Mouse (Mus musculus) heart, embryonic 10.5 days (tissue): ENCODE results near the gene Anapc11. TPM values are rescaled to one million over a fixed set of nuclear protein-coding genes. Genes with fewer than 3 reads are reported as not detected.
"Not testable (repeated sequence)": the region's sequence is repeated elsewhere in the genome, so short reads cannot be mapped to it uniquely, and the experiment has no call there.

Source experiments
- DNase-seq: peaks from one replicate; pipeline ENCODE4 v3.0.0-alpha.2; 2017; ENCODE audit warnings: low spot score
- H3K27ac ChIP-seq: fragments of 300-500 bp; sonication (generic); 2 replicates; pipeline ENCODE4 v1.5.1; 2016; ENCODE audit warnings: mild to moderate bottlenecking
- H3K27me3 ChIP-seq: fragments of 300-500 bp; sonication (generic); 2 replicates; pipeline ENCODE4 v1.6.1; 2016; ENCODE audit warnings: mild to moderate bottlenecking; ENCODE audit not compliant: poor library complexity, insufficient read depth, severe bottlenecking
- H3K36me3 ChIP-seq: fragments of 300-500 bp; sonication (generic); 2 replicates; pipeline ENCODE4 v1.6.1; 2016; ENCODE audit warnings: mild to moderate bottlenecking, moderate library complexity
- H3K4me1 ChIP-seq: fragments of 300-500 bp; sonication (generic); 2 replicates; pipeline ENCODE4 v1.6.1; 2016; ENCODE audit warnings: mild to moderate bottlenecking
- H3K4me3 ChIP-seq: fragments of 300-500 bp; sonication (generic); 2 replicates; pipeline ENCODE4 v1.5.1; 2016; ENCODE audit warnings: mild to moderate bottlenecking, moderate library complexity
- H3K9me3 ChIP-seq: fragments of 300-500 bp; sonication (generic); 2 replicates; pipeline ENCODE4 v1.6.1; 2016; ENCODE audit warnings: mild to moderate bottlenecking, moderate library complexity
- WGBS: fragments of 180-500 bp; shearing (Covaris S2); methylation state at CpG from one replicate; pipeline ENCODE4 v1.1.7; 2016; 5-methylcytosine and 5-hydroxymethylcytosine counted together
- polyA plus RNA-seq: library from polyadenylated mRNA; unstranded; fragments of >200 nt; fragmentation: Nextera tagmentation; extraction: Ambion mirVana; gene quantifications from 2 replicates; pipeline ENCODE4 v1.2.1, GENCODE M21; 2016

Gene Anapc11
- polyA plus RNA-seq, 1 experiment from 2014 or later: 186 TPM

GRCm38 (mm10) chr11:120578024-120578693 lies 20.1 kb upstream of the Anapc11 start:
- WGBS: 82% methylated on average over 10 of the region's 10 CpGs
- Histone ChIP-seq H3K36me3 (peaks cover 45% of the 10 kb centered on the region), H3K27me3 (no peaks in the 10 kb centered on the region), H3K27ac (peak overlapping the region; percentile 4; the same call in 1 of the 2 replicates), H3K4me1 (peaks cover 42% of the 10 kb centered on the region), H3K9me3 (no peaks in the 10 kb centered on the region), H3K4me3 (no peak overlapping the region)
- peak; percentile 70 for DNase-seq

- peaks cover 42% of the 10 kb centered on the region for H3K4me1 ChIP-seq
- peak overlapping the region; percentile 99 for H3K27ac ChIP-seq
- H3K4me3 ChIP-seq: peak overlapping the region; percentile 91; the same call in 1 of the 2 replicates
- H3K9me3 ChIP-seq: no peaks in the 10 kb centered on the region
- DNase-seq: no peak
- H3K27me3 ChIP-seq: no peaks in the 10 kb centered on the region
- peaks cover 50% of the 10 kb centered on the region for H3K36me3 ChIP-seq
- WGBS: 59% methylated on average over 11 of the region's 11 CpGs
Measured at GRCm38 (mm10) chr11:120578694-120579243, 19.5 kb upstream of the Anapc11 start.

DNA sequence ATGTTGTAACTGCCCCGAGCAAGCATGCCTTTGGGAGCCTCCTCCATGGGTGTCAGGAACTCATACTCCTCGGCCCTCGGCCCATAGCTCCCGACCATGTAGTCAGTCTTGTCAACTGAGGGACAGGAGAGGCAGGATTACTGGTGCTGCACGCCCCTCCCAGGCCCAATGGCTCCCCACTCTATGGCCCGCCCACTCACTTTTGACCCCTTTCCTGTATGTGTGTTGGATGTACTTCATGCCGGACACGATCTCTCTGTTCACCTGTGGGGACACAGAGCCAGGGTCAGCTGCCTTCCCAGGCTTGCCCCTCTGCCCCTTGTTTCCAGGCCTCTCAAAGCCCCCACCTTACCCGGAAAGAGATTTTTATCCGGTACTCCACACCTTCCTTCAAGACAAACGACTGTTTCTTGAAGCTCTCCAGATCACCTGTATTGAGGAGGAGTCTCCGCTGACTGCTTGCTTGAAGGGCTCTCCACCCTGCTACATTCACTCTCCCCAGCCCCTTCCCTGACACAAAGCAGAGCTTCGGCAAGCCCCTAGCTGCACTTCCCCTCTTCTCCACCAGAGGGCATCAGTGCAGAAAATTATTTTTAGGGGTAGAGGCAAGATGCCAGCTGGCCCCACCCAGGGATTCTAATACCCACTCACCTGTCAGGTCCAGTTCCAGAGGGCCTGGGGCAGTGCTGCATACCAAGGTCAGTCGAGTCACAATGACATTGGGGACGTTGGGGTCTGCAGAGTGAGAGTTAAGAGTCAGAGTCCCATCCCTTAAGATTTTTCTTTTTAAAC lies 18.7 kb upstream of the Anapc11 start:
- Histone ChIP-seq H3K4me3 (peak overlapping the region; percentile 91), H3K27me3 (no peaks in the 10 kb centered on the region), H3K9me3 (no peaks in the 10 kb centered on the region), H3K4me1 (peaks cover 36% of the 10 kb centered on the region), H3K36me3 (peaks cover 57% of the 10 kb centered on the region), H3K27ac (peak overlapping the region; percentile 99)
- WGBS: 53% methylated on average over 15 of the region's 15 CpGs
- DNase-seq: peak; percentile 90

DNA sequence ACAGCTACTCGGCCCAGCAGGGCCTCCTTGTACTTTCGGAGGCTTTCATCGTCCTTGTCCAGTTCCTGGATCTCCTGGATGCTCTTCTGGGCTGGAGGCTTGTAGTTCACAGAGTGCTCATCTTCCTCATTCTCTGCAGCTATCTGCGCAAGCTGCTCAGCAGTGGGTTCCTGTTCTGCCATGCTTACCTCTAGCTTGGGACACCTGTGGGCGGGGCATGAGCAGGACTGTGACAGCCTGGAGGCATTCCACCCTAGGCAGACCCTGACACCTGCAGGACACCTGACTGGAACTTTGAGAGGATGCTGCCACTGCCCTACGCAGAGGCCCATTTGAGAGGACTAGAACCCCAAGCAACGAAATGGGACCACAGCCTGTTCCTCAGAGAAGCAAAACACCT lies 18.0 kb upstream of the Anapc11 start:
- peaks cover 33% of the 10 kb centered on the region for H3K4me1 ChIP-seq
- H3K4me3 ChIP-seq: peak overlapping the region; percentile 91
- H3K36me3 ChIP-seq: peaks cover 63% of the 10 kb centered on the region
- H3K27me3 ChIP-seq: no peaks in the 10 kb centered on the region
- no peaks in the 10 kb centered on the region for H3K9me3 ChIP-seq
- 58% methylated on average over 7 of the region's 7 CpGs for WGBS
- DNase-seq: peak; percentile 77
- H3K27ac ChIP-seq: peak overlapping the region; percentile 99

GRCm38 (mm10) chr11:120580871-120581331 lies 17.3 kb upstream of the Anapc11 start:
- H3K27ac ChIP-seq: peak overlapping the region; percentile 99
- peak overlapping the region; percentile 91 for H3K4me3 ChIP-seq
- no peaks in the 10 kb centered on the region for H3K27me3 ChIP-seq
- no peaks in the 10 kb centered on the region for H3K9me3 ChIP-seq
- under 1% methylated on average over 44 of the region's 44 CpGs for WGBS
- DNase-seq: no peak
- H3K4me1 ChIP-seq: peaks cover 31% of the 10 kb centered on the region
- H3K36me3 ChIP-seq: peaks cover 71% of the 10 kb centered on the region

DNA sequence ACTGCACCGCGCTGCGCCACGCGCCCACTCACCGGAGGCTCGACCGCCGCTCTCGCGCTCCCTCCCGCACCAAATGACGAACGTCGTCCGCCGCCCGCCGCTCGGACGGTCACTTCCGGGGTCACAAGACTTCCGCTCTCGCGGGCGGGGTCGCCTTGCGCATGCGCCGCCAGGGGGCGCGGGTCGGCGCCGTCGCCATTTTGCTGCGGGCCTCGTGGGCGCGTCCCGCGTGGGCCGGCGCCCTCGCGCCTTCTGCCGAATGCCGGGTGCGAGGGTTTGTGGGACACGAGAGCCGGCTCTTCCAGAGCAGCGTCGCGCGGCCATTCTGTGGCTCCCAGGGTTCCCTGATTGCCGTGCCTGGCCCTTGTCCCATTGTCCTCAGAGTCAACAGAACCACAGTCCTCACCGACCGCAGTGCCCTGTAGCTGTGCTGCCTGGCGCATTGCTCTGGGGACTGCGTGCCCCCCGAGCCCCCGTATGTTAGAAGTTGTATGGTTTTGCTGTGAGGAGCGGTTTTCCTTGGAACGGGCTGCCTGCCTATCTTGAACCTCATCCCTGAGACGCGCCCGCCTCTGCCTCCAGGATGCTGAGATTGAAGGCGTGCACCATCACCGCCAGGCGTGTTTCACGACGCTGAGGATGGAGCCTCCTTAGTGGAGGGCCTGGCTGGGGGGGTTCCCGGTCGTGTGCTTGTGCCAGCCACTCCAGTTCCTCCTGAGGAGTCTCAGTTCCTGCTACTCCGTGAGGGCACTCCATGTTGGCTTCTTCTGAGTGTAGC lies 16.5 kb upstream of the Anapc11 start, which contains the start of gene Arhgdia:
TSS of gene Arhgdia (minus strand) at position 135 of the 778 bp plus-strand sequence.
- peaks cover 31% of the 10 kb centered on the region for H3K4me1 ChIP-seq
- H3K36me3 ChIP-seq: peaks cover 73% of the 10 kb centered on the region
- peak; percentile 91 for DNase-seq
- no peaks in the 10 kb centered on the region for H3K9me3 ChIP-seq
- 5% methylated on average over 75 of the region's 75 CpGs for WGBS
- H3K27me3 ChIP-seq: no peaks in the 10 kb centered on the region
- H3K27ac ChIP-seq: peak within 1 kb of the TSS; percentile 99
- peak within 1 kb of the TSS; percentile 91 for H3K4me3 ChIP-seq

- peak overlapping the region; percentile 91 for H3K4me3 ChIP-seq
- WGBS: 77% methylated on average over 8 of the region's 8 CpGs
- peaks cover 73% of the 10 kb centered on the region for H3K36me3 ChIP-seq
- H3K27ac ChIP-seq: peak overlapping the region; percentile 99
- no peaks in the 10 kb centered on the region for H3K9me3 ChIP-seq
- peaks cover 31% of the 10 kb centered on the region for H3K4me1 ChIP-seq
- H3K27me3 ChIP-seq: no peaks in the 10 kb centered on the region
- DNase-seq: peak; percentile 73
Measured at GRCm38 (mm10) chr11:120582268-120582981, 15.8 kb upstream of the Anapc11 start.

GRCm38 (mm10) chr11:120582982-120583293 lies 15.3 kb upstream of the Anapc11 start:
- Histone ChIP-seq H3K36me3 (peaks cover 73% of the 10 kb centered on the region), H3K4me1 (peaks cover 31% of the 10 kb centered on the region)
- DNase-seq, H3K9me3 ChIP-seq, H3K27me3 ChIP-seq, H3K4me3 ChIP-seq, H3K27ac ChIP-seq: not testable (repeated sequence)
- WGBS: 88% methylated on average over 2 of the region's 2 CpGs

DNA sequence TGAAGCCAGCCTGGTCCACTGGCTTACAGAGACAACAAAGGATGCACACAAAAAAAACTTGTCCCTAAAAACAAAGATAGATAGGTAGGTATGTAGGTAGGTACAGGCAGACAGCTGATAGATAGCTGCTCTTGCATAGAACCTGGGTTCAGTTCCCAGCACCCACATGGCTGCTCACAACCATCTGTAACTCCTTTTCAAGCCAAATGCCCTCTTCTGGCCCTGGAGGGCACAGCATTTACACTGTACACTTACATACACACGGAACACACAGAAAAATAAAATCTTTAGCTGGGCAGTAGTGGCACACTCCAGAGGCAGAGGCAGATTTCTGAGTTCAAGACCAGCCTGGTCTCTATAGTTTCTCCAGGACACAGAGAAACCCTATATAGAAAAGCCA lies 14.3 kb upstream of the Anapc11 start:
- Histone ChIP-seq H3K9me3 (no peaks in the 10 kb centered on the region), H3K36me3 (peaks cover 71% of the 10 kb centered on the region), H3K27ac (no peak overlapping the region), H3K27me3 (no peaks in the 10 kb centered on the region), H3K4me1 (peaks cover 25% of the 10 kb centered on the region), H3K4me3 (no peak overlapping the region)
- no peak for DNase-seq
- 95% methylated on average over 1 of the region's 1 CpGs for WGBS

- 76% methylated on average over 6 of the region's 6 CpGs for WGBS
- no peaks in the 10 kb centered on the region for H3K4me1 ChIP-seq
- no peak overlapping the region for H3K4me3 ChIP-seq
- DNase-seq: no peak
- H3K27me3 ChIP-seq: no peaks in the 10 kb centered on the region
- no peak overlapping the region for H3K27ac ChIP-seq
- H3K9me3 ChIP-seq: no peaks in the 10 kb centered on the region
- peaks cover 96% of the 10 kb centered on the region for H3K36me3 ChIP-seq
Measured at GRCm38 (mm10) chr11:120588531-120588930, 9.7 kb upstream of the Anapc11 start.

GRCm38 (mm10) chr11:120597240-120598235 lies 683 bp upstream of the Anapc11 start:
- DNase-seq: peak; percentile 80
- WGBS: 6% methylated on average over 98 of the region's 99 CpGs
- H3K9me3 ChIP-seq: no peaks in the 10 kb centered on the region

More at GRCm38 (mm10) chr11:120597240-120598235, 683 bp upstream of the Anapc11 start:
- Histone ChIP-seq H3K4me3 (peak overlapping the region; percentile 99), H3K36me3 (peaks cover 69% of the 10 kb centered on the region), H3K4me1 (peaks cover 27% of the 10 kb centered on the region), H3K27me3 (no peaks in the 10 kb centered on the region), H3K27ac (peak overlapping the region; percentile 98)
